Mouse (Mus musculus) lung, postnatal 14 days (tissue): ENCODE results near the gene Gpr179.

ENCODE experiments used
- DNase-seq: peaks from one replicate; pipeline ENCODE4 v3.0.0; 2021

The Gpr179 gene

GRCm38 (mm10) chr11:97352027-97352684, at the start of gene Gpr179:
Gene Gpr179, minus strand, starts transcription at chr11:97352077.
- no peak for DNase-seq

GRCm38 (mm10) chr11:97401082-97401481, 49.2 kb upstream of the Gpr179 start:
- DNase-seq = no peak

GRCm38 (mm10) chr11:97399958-97400710, 48.3 kb upstream of the Gpr179 start:
- DNase-seq = peak; percentile 85

GRCm38 (mm10) chr11:97398506-97398905, 46.6 kb upstream of the Gpr179 start:
- no peak for DNase-seq

GRCm38 (mm10) chr11:97394146-97394545, 42.3 kb upstream of the Gpr179 start:
- no peak for DNase-seq

- no peak for DNase-seq
Observed at GRCm38 (mm10) chr11:97393658-97394057, 41.8 kb upstream of the Gpr179 start.

- DNase-seq = no peak
Observed at GRCm38 (mm10) chr11:97389127-97389526, 37.2 kb upstream of the Gpr179 start.

- no peak for DNase-seq
Observed at GRCm38 (mm10) chr11:97387811-97388210, 35.9 kb upstream of the Gpr179 start.

- DNase-seq = no peak
Observed at GRCm38 (mm10) chr11:97383764-97384163, 31.9 kb upstream of the Gpr179 start.

GRCm38 (mm10) chr11:97383017-97383416, 31.1 kb upstream of the Gpr179 start:
- DNase-seq = no peak

- no peak for DNase-seq
Observed at GRCm38 (mm10) chr11:97380036-97380435, 28.2 kb upstream of the Gpr179 start.

- DNase-seq = no peak
Observed at GRCm38 (mm10) chr11:97373402-97373801, 21.5 kb upstream of the Gpr179 start.

GRCm38 (mm10) chr11:97372159-97372864, 20.4 kb upstream of the Gpr179 start:
- no peak for DNase-seq

GRCm38 (mm10) chr11:97370329-97371091, 18.6 kb upstream of the Gpr179 start:
- peak; percentile 21 for DNase-seq

GRCm38 (mm10) chr11:97368501-97368900, 16.6 kb upstream of the Gpr179 start:
- DNase-seq = no peak

GRCm38 (mm10) chr11:97365556-97365955, 13.7 kb upstream of the Gpr179 start:
- no peak for DNase-seq

GRCm38 (mm10) chr11:97363644-97363995, 11.7 kb upstream of the Gpr179 start:
- DNase-seq = no peak

- DNase-seq = peak; percentile 30
Observed at GRCm38 (mm10) chr11:97362943-97363643, 11.2 kb upstream of the Gpr179 start.

- peak; percentile 43 for DNase-seq
Observed at GRCm38 (mm10) chr11:97362649-97362942, 10.7 kb upstream of the Gpr179 start.

- DNase-seq = peak; percentile 96
Observed at GRCm38 (mm10) chr11:97361948-97362648, 10.2 kb upstream of the Gpr179 start, which contains the start of gene Socs7. Gene Socs7, plus strand, starts transcription at chr11:97362551.

- peak; percentile 92 for DNase-seq
Observed at GRCm38 (mm10) chr11:97357663-97358062, 5.8 kb upstream of the Gpr179 start.

- DNase-seq = no peak
Observed at GRCm38 (mm10) chr11:97355247-97355646, 3.4 kb upstream of the Gpr179 start.
